Mouse (Mus musculus) forebrain, postnatal 0 days (tissue): ENCODE data around the gene Opa3. TPM values are rescaled to one million over a fixed set of nuclear protein-coding genes. Genes with fewer than 3 reads are reported as not detected.

Experiments
- ATAC-seq: fragments of 200-750 bp; cut with Nextera tagmentation; 2 replicates; pipeline ENCODE4 v1.8.0; 2017; ENCODE audit warnings: mild to moderate bottlenecking, moderate library complexity
- DNase-seq: peaks from one replicate; pipeline ENCODE4 v3.0.0-alpha.2; 2015
- H3K27ac ChIP-seq: fragments of 300-500 bp; sonication (generic); 2 replicates; pipeline ENCODE4 v1.5.1; 2014; ENCODE audit warnings: low read depth, mild to moderate bottlenecking, antibody characterized with exemption, low read length, moderate library complexity, mixed read lengths
- H3K27me3 ChIP-seq: fragments of 300-500 bp; sonication (generic); 2 replicates; pipeline ENCODE4 v1.6.1; 2014; ENCODE audit warnings: mild to moderate bottlenecking, low read length, mixed read lengths; ENCODE audit not compliant: insufficient read depth
- H3K36me3 ChIP-seq: fragments of 300-500 bp; sonication (generic); 2 replicates; pipeline ENCODE4 v1.6.1; 2014; ENCODE audit warnings: mild to moderate bottlenecking, moderate library complexity; ENCODE audit not compliant: insufficient read depth
- H3K4me1 ChIP-seq: fragments of 300-500 bp; sonication (generic); 2 replicates; pipeline ENCODE4 v1.6.1; 2014; ENCODE audit warnings: antibody characterized with exemption; ENCODE audit not compliant: insufficient read depth
- H3K4me2 ChIP-seq: fragments of 300-500 bp; sonication (generic); 2 replicates; pipeline ENCODE4 v1.6.1; 2014; ENCODE audit warnings: low read depth, mild to moderate bottlenecking, moderate library complexity
- H3K4me3 ChIP-seq: fragments of 300-500 bp; sonication (generic); 2 replicates; pipeline ENCODE4 v1.5.1; 2014; ENCODE audit warnings: low read depth, low read length, mixed read lengths
- H3K9ac ChIP-seq: fragments of 300-500 bp; sonication (generic); 2 replicates; pipeline ENCODE4 v1.6.1; 2014; ENCODE audit warnings: mild to moderate bottlenecking
- H3K9me3 ChIP-seq: fragments of 300-500 bp; sonication (generic); 2 replicates; pipeline ENCODE4 v1.6.1; 2016; ENCODE audit warnings: low read length
- CTCF ChIP-seq: sonication (generic); IDR thresholded peaks from 2 replicates; pipeline ENCODE4 v1.5.1; 2016; ENCODE audit warnings: antibody characterized with exemption, control low read depth, low read depth
- WGBS: fragments of 180-500 bp; shearing (Covaris S2); extraction: QIAGEN DNeasy Blood & Tissue Kit; methylation state at CpG from one replicate; pipeline ENCODE4 v1.1.7; 2014; 5-methylcytosine and 5-hydroxymethylcytosine counted together
- polyA plus RNA-seq: library from polyadenylated mRNA; unstranded; fragments of >200 nt; fragmentation: Nextera tagmentation; extraction: Ambion mirVana; gene quantifications from 2 replicates; pipeline ENCODE4 v1.2.1, GENCODE M21; 2015
- total RNA-seq: library from RNA; depleted of rRNA; stranded (reverse); fragments of >200 nt; gene quantifications from 2 replicates; pipeline ENCODE4 v1.2.3, GENCODE M21; 2014

The Opa3 gene
- total and polyA plus RNA-seq, 2 experiments from 2014 or later = 32.2 to 35.8 TPM

GRCm38 (mm10) chr7:19184758-19185157, 43.4 kb upstream of the Opa3 start:
- Histone ChIP-seq H3K9ac (no peak overlapping the region), H3K4me2 (no peak overlapping the region), H3K9me3 (no peaks in the 10 kb centered on the region), H3K27me3 (no peaks in the 10 kb centered on the region), H3K27ac (peak overlapping the region; percentile 43; the same call in 1 of the 2 replicates), H3K36me3 (peaks cover 46% of the 10 kb centered on the region), H3K4me1 (no peaks in the 10 kb centered on the region), H3K4me3 (no peak overlapping the region)
- 37% methylated on average over 6 of the region's 6 CpGs for WGBS
- peak; percentile 49 for DNase-seq
- no peak for TF ChIP-seq CTCF
- ATAC-seq = no peak

GRCm38 (mm10) chr7:19194676-19195075, 33.5 kb upstream of the Opa3 start:
- Histone ChIP-seq H3K9me3 (no peaks in the 10 kb centered on the region), H3K36me3 (peaks cover 65% of the 10 kb centered on the region), H3K4me3 (no peak overlapping the region), H3K9ac (no peak overlapping the region), H3K4me1 (no peaks in the 10 kb centered on the region), H3K4me2 (no peak overlapping the region), H3K27ac (no peak overlapping the region), H3K27me3 (no peaks in the 10 kb centered on the region)
- peak; percentile 55 for TF ChIP-seq CTCF
- WGBS = 97% methylated on average over 4 of the region's 4 CpGs
- DNase-seq = no peak
- no peak for ATAC-seq

GRCm38 (mm10) chr7:19196676-19197075, 31.5 kb upstream of the Opa3 start:
- H3K9ac ChIP-seq = no peak overlapping the region
- no peaks in the 10 kb centered on the region for H3K27me3 ChIP-seq
- DNase-seq = peak; percentile 65
- ATAC-seq = no peak
- no peaks in the 10 kb centered on the region for H3K4me1 ChIP-seq
- peaks cover 69% of the 10 kb centered on the region for H3K36me3 ChIP-seq
- no peaks in the 10 kb centered on the region for H3K9me3 ChIP-seq
- no peak overlapping the region for H3K4me3 ChIP-seq
- 57% methylated on average over 6 of the region's 6 CpGs for WGBS
- H3K27ac ChIP-seq = no peak overlapping the region
- H3K4me2 ChIP-seq = no peak overlapping the region
- peak; percentile 64 for TF ChIP-seq CTCF

GRCm38 (mm10) chr7:19197985-19198384, 30.1 kb upstream of the Opa3 start:
- no peak overlapping the region for H3K9ac ChIP-seq
- H3K27me3 ChIP-seq = no peaks in the 10 kb centered on the region
- peak; percentile 58 for TF ChIP-seq CTCF
- peaks cover 67% of the 10 kb centered on the region for H3K36me3 ChIP-seq
- DNase-seq (no peak), ATAC-seq (no peak)
- no peaks in the 10 kb centered on the region for H3K4me1 ChIP-seq
- no peak overlapping the region for H3K4me2 ChIP-seq
- H3K4me3 ChIP-seq = no peak overlapping the region
- WGBS = 35% methylated on average over 2 of the region's 2 CpGs
- H3K9me3 ChIP-seq = no peaks in the 10 kb centered on the region
- H3K27ac ChIP-seq = no peak overlapping the region

- DNase-seq (no peak), ATAC-seq (no peak)
- H3K9me3 ChIP-seq = no peaks in the 10 kb centered on the region
- TF ChIP-seq CTCF = no peak
- no peak overlapping the region for H3K4me3 ChIP-seq
- peaks cover 65% of the 10 kb centered on the region for H3K36me3 ChIP-seq
- H3K27me3 ChIP-seq = no peaks in the 10 kb centered on the region
- H3K9ac ChIP-seq = no peak overlapping the region
- WGBS = 69% methylated on average over 15 of the region's 15 CpGs
- H3K4me2 ChIP-seq = no peak overlapping the region
- no peak overlapping the region for H3K27ac ChIP-seq
- H3K4me1 ChIP-seq = no peaks in the 10 kb centered on the region
Measured at GRCm38 (mm10) chr7:19201660-19202059, 26.5 kb upstream of the Opa3 start.

GRCm38 (mm10) chr7:19202065-19202850, 25.9 kb upstream of the Opa3 start:
- Histone ChIP-seq H3K9ac (peak overlapping the region; percentile 14; the same call in 1 of the 2 replicates), H3K36me3 (peaks cover 66% of the 10 kb centered on the region), H3K4me1 (no peaks in the 10 kb centered on the region), H3K27ac (no peak overlapping the region), H3K4me3 (no peak overlapping the region), H3K4me2 (no peak overlapping the region), H3K27me3 (no peaks in the 10 kb centered on the region), H3K9me3 (no peaks in the 10 kb centered on the region)
- ATAC-seq = no peak
- WGBS = 58% methylated on average over 15 of the region's 15 CpGs
- TF ChIP-seq CTCF = no peak
- DNase-seq = no peak

GRCm38 (mm10) chr7:19208201-19208910, 19.8 kb upstream of the Opa3 start:
- ATAC-seq (0 out of 2 replicates have a peak, but pooled peaks have one; percentile 5), DNase-seq (no peak)
- 83% methylated on average over 13 of the region's 13 CpGs for WGBS
- no peaks in the 10 kb centered on the region for H3K4me1 ChIP-seq
- peaks cover 29% of the 10 kb centered on the region for H3K36me3 ChIP-seq
- no peak for TF ChIP-seq CTCF
- H3K4me2 ChIP-seq = no peak overlapping the region
- H3K27ac ChIP-seq = no peak overlapping the region
- no peak overlapping the region for H3K4me3 ChIP-seq
- no peaks in the 10 kb centered on the region for H3K9me3 ChIP-seq
- no peaks in the 10 kb centered on the region for H3K27me3 ChIP-seq
- no peak overlapping the region for H3K9ac ChIP-seq
